Mouse (Mus musculus): ENCODE results near the gene Cercam.

DNA sequence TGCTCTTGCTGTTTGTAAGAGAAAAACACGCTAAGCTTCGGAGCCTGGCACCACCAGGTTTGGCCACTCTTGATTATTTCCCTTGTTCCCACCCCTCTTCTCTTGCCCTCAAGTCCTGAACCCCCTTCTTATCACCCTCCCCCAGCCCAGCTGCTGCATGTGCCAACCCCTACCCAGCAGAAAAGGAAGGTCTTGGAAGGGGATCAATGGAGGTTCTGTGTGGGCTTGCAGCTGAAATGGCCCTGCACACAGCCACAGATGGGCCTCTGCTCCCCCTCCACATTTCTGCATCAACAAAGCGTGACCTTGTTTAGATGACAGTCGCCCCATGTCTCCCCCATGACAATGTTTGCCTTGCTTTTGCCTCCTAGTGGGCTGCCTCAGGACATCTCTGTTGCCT lies 37.9 kb upstream of the Cercam start:
- no peak for TF ChIP-seq CTCF (IDR thresholded peaks at IDR 0.05; ENCODE audit: insufficient read depth, low read length)
- TF ChIP-seq POLR2A (IDR thresholded peaks at IDR 0.05; ENCODE audit: borderline replicate concordance, extremely low read depth, low read depth, low read length), result no peak

All from lung, adult 2 months (tissue).